Mouse (Mus musculus): ENCODE results near the gene Gpr65.
"Not testable (repeated sequence)": the region's sequence is repeated elsewhere in the genome, so short reads cannot be mapped to it uniquely, and the experiment has no call there.

Gpr65 gene

GRCm38 (mm10) chr12:98283487-98283860, 15.0 kb downstream of the Gpr65 start:
- no peak for DNase-seq

- no peak for DNase-seq
Measured at GRCm38 (mm10) chr12:98284477-98284876, 16.0 kb downstream of the Gpr65 start.

DNA sequence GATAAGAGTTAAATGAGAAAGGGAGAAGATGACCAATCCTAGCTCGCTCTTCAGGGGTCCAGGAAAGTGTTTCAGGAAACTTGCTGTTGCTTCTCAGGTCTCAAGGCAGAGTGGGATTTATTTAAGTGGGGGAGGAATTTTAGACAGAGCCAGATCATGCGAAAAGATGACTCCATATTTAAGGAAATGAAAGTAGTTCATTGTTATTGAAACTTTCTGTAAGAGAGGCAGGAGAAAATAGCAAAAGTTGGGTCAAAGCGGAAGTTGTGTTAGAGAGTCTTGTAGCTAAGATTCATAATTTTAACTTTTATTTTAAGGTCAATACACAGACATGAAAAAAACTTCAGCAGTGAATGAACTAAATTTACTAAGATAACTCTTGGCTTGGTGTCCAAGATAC, 22.0 kb downstream of the Gpr65 start:
- DNase-seq: no peak

DNA sequence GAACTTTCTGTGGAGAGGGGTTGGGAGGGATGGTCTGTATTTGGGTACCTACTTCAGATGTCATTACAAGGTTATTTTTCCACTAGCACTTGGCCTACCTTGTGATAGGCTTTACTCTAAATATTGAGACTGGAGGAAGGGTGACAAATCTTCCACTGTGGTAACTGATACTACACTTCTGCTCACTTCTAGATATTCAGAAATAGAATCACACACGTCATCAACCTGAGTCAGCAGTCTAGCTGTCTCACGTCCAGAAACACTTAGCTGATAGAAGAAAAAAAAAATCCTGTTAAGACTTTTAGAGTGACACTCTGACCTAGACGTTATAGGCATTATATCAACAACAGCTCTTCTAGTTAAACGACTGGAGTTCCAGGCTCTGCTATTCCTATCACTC, 23.8 kb downstream of the Gpr65 start:
- no peak for DNase-seq

DNA sequence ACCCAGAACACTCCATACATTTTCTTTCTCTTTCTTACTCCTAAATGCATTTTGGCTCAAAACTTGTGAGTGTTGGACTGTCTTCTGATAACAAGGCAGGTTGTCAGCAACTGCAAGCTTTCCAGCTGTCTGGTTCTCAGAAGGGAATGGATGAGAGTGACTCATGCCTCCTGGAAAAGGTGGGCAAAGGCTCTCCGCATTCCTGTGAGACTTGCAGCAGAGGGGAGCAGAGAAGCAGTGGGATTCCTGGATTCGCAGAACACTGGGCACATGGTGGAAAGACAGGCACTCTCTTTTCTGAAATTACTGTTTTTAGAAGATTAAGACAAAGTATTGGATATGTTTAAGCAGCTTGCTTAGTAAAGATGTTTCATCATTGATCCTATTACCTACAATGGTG, 25.8 kb downstream of the Gpr65 start:
- DNase-seq: no peak

GRCm38 (mm10) chr12:98301980-98302379, 33.5 kb downstream of the Gpr65 start:
- no peak for DNase-seq

DNA sequence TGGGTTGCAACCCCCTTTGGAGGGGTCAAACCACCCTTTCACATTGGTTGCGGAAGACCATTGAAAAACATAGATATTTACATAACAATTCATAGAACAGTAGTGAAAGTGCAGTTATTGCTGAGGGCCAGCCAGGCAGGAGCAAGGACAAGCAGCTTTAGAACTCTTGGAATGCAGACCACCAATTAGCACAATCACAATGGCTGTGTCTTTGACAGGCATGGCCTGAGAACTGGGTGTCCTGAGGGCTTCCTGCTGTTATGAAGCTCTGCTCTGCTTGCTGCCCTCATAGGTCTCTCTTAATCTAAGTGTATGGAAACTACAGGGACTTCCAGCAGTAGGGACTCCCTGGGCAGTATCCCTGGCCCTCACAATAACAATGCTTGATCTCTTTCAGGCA, 34.6 kb downstream of the Gpr65 start:
- DNase-seq: no peak

DNA sequence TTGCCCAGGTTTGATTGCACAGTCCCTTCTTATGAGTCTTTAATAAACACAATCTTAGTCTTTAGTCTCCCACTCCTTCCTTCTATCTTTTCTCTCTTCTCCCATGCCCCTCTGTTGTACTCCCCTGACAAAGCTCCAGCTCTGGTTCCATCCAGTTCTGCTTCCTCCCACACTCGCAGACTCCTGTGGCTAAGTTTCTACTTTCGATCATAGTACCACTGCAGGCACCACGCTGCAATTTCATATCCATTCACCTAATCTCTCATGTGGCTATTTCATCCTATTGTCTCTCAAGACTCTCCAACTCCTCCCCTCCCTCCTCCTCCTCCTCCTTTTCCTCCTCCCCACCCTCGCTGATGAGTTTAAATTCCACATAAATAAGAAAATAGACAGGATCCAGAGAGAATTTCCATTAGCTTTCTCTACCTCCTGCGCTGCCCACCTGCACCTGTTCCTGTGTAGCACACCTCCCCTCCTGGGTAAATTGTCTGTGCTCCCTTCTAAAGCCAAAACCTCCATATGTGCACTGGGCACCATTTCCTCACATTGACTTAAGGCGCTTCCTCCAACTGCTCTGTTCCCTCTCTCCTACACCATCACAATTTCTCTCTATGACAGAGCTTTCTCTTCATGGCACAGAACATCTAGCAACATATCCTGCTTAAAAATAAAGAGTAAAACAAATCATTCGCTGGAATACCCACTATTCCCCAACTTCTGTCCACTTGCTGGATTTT, 38.9 kb downstream of the Gpr65 start:
- DNase-seq: no peak

GRCm38 (mm10) chr12:98311376-98312083, 43.1 kb downstream of the Gpr65 start:
- DNase-seq: no peak

GRCm38 (mm10) chr12:98315924-98316323, 47.5 kb downstream of the Gpr65 start:
- DNase-seq: no peak

DNA sequence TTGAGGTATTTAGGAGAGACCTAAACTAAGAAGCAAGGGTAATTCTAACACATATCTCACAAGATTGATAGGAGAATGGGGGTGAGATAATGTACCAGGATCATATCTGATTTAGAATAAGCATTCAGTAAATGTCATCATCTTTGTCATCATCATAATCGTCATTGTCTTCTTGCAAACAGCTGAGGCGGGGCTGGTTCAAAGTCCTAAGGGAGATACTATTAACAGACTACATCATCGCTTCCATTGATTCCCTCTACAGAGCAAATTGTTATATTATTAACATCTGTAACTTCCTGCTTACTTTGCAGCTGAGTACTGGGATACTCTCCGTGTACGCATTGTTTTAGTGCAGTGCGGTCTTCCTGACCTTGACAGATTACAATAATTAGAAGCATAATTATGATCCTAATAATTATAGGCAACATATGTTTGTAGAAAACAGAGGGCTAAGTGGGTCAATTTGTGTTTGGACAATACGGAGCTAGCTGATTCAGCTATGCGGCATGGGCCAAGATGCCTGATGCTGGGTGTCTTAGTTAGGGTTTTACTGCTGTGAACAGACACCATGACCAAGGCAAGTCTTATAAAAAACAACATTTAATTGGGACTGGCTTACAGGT, 49.4 kb downstream of the Gpr65 start:
- no peak for DNase-seq

GRCm38 (mm10) chr12:98322426-98322825, 54.0 kb downstream of the Gpr65 start:
- DNase-seq: no peak

DNA sequence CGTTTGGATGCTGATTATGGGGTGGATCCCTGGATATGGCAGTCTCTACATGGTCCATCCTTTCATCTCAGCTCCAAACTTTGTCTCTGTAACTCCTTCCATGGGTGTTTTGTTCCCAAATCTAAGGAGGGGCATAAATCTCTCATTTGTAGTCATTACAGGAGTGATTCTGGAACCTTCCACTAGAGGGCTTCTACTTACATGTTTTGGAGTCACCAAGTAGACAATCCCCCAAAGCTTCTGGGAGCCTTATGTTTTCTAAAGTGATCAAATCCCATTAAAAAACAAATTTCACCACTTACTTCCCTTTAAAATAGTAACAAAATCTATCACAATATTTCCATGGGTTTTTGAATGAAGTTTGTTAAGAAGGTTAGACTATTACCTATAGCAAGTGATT, 55.7 kb downstream of the Gpr65 start:
- DNase-seq: not testable (repeated sequence)
